Mouse (Mus musculus): ENCODE results near the gene Kcnip1. TPM values are rescaled to one million over a fixed set of nuclear protein-coding genes. Genes with fewer than 3 reads are reported as not detected.

Kcnip1 gene
- polyA plus RNA-seq, 1 experiment: 32.2 TPM

- TF ChIP-seq CTCF (IDR thresholded peaks at IDR 0.05; ENCODE audit: extremely low read depth, insufficient read depth, low read length) (0 out of 2 replicates have a peak, but pooled peaks have one; percentile 5), POLR2A (IDR thresholded peaks at IDR 0.05; ENCODE audit: extremely low read depth, insufficient read depth, low read length) (no peak)
- Histone ChIP-seq H3K4me1 (ENCODE audit: control insufficient read depth, insufficient read depth, low read length) (no peaks in the 10 kb centered on the region), H3K4me3 (ENCODE audit: insufficient read depth, low read length) (no peak overlapping the region), H3K27ac (ENCODE audit: insufficient read depth, low read length) (no peak overlapping the region)
Observed at GRCm38 (mm10) chr11:33869559-33869958, 123.4 kb downstream of the Kcnip1 start.

- H3K4me1 ChIP-seq (ENCODE audit: control insufficient read depth, insufficient read depth, low read length): no peaks in the 10 kb centered on the region
- no peak for TF ChIP-seq CTCF (IDR thresholded peaks at IDR 0.05; ENCODE audit: extremely low read depth, insufficient read depth, low read length)
- no peak for TF ChIP-seq POLR2A (IDR thresholded peaks at IDR 0.05; ENCODE audit: extremely low read depth, insufficient read depth, low read length)
- H3K27ac ChIP-seq (ENCODE audit: insufficient read depth, low read length): no peak overlapping the region
- no peak overlapping the region for H3K4me3 ChIP-seq (ENCODE audit: insufficient read depth, low read length)
Observed at GRCm38 (mm10) chr11:33866775-33867174, 126.2 kb downstream of the Kcnip1 start.

- no peak for TF ChIP-seq CTCF (IDR thresholded peaks at IDR 0.05; ENCODE audit: extremely low read depth, insufficient read depth, low read length)
- TF ChIP-seq POLR2A (IDR thresholded peaks at IDR 0.05; ENCODE audit: extremely low read depth, insufficient read depth, low read length): no peak
- Histone ChIP-seq H3K27ac (ENCODE audit: insufficient read depth, low read length) (no peak overlapping the region), H3K4me1 (ENCODE audit: control insufficient read depth, insufficient read depth, low read length) (peaks cover 2% of the 10 kb centered on the region; the same call in 1 of the 2 replicates), H3K4me3 (ENCODE audit: insufficient read depth, low read length) (no peak overlapping the region)
Observed at GRCm38 (mm10) chr11:33864245-33864644, 128.7 kb downstream of the Kcnip1 start.

- H3K4me3 ChIP-seq (ENCODE audit: insufficient read depth, low read length): no peak overlapping the region
- H3K4me1 ChIP-seq (ENCODE audit: control insufficient read depth, insufficient read depth, low read length): peaks cover 2% of the 10 kb centered on the region; the same call in 1 of the 2 replicates
- no peak overlapping the region for H3K27ac ChIP-seq (ENCODE audit: insufficient read depth, low read length)
- TF ChIP-seq POLR2A (IDR thresholded peaks at IDR 0.05; ENCODE audit: extremely low read depth, insufficient read depth, low read length) (no peak), CTCF (IDR thresholded peaks at IDR 0.05; ENCODE audit: extremely low read depth, insufficient read depth, low read length) (no peak)
Observed at GRCm38 (mm10) chr11:33861823-33862222, 131.1 kb downstream of the Kcnip1 start.

GRCm38 (mm10) chr11:33860905-33861582, 131.9 kb downstream of the Kcnip1 start:
- Histone ChIP-seq H3K4me1 (ENCODE audit: control insufficient read depth, insufficient read depth, low read length) (peaks cover 2% of the 10 kb centered on the region; the same call in 1 of the 2 replicates), H3K27ac (ENCODE audit: insufficient read depth, low read length) (no peak overlapping the region), H3K4me3 (ENCODE audit: insufficient read depth, low read length) (no peak overlapping the region)
- no peak for TF ChIP-seq POLR2A (IDR thresholded peaks at IDR 0.05; ENCODE audit: extremely low read depth, insufficient read depth, low read length)
- no peak for TF ChIP-seq CTCF (IDR thresholded peaks at IDR 0.05; ENCODE audit: extremely low read depth, insufficient read depth, low read length)

- Histone ChIP-seq H3K4me1 (ENCODE audit: control insufficient read depth, insufficient read depth, low read length) (0 out of 2 replicates have a peak, but pooled peaks cover 4% of the 10 kb centered on the region), H3K27ac (ENCODE audit: insufficient read depth, low read length) (no peak overlapping the region), H3K4me3 (ENCODE audit: insufficient read depth, low read length) (no peak overlapping the region)
- TF ChIP-seq CTCF (IDR thresholded peaks at IDR 0.05; ENCODE audit: extremely low read depth, insufficient read depth, low read length): no peak
- no peak for TF ChIP-seq POLR2A (IDR thresholded peaks at IDR 0.05; ENCODE audit: extremely low read depth, insufficient read depth, low read length)
Observed at GRCm38 (mm10) chr11:33849614-33850013, 143.3 kb downstream of the Kcnip1 start.

- H3K4me1 ChIP-seq (ENCODE audit: control insufficient read depth, insufficient read depth, low read length): 0 out of 2 replicates have a peak, but pooled peaks cover 4% of the 10 kb centered on the region
- no peak for TF ChIP-seq POLR2A (IDR thresholded peaks at IDR 0.05; ENCODE audit: extremely low read depth, insufficient read depth, low read length)
- TF ChIP-seq CTCF (IDR thresholded peaks at IDR 0.05; ENCODE audit: extremely low read depth, insufficient read depth, low read length): no peak
- H3K4me3 ChIP-seq (ENCODE audit: insufficient read depth, low read length): no peak overlapping the region
- H3K27ac ChIP-seq (ENCODE audit: insufficient read depth, low read length): no peak overlapping the region
Observed at GRCm38 (mm10) chr11:33848685-33849084, 144.3 kb downstream of the Kcnip1 start.

- Histone ChIP-seq H3K4me1 (ENCODE audit: control insufficient read depth, insufficient read depth, low read length) (0 out of 2 replicates have a peak, but pooled peaks cover 4% of the 10 kb centered on the region), H3K27ac (ENCODE audit: insufficient read depth, low read length) (no peak overlapping the region), H3K4me3 (ENCODE audit: insufficient read depth, low read length) (no peak overlapping the region)
- TF ChIP-seq POLR2A (IDR thresholded peaks at IDR 0.05; ENCODE audit: extremely low read depth, insufficient read depth, low read length): no peak
- TF ChIP-seq CTCF (IDR thresholded peaks at IDR 0.05; ENCODE audit: extremely low read depth, insufficient read depth, low read length): peak; percentile 17; the same call in 1 of the 2 replicates
Observed at GRCm38 (mm10) chr11:33845931-33846330, 147.0 kb downstream of the Kcnip1 start.

GRCm38 (mm10) chr11:33843294-33843864, 149.6 kb downstream of the Kcnip1 start:
- Histone ChIP-seq H3K4me3 (ENCODE audit: insufficient read depth, low read length) (peak overlapping the region; percentile 22), H3K27ac (ENCODE audit: insufficient read depth, low read length) (no peak overlapping the region), H3K4me1 (ENCODE audit: control insufficient read depth, insufficient read depth, low read length) (no peaks in the 10 kb centered on the region)
- TF ChIP-seq CTCF (IDR thresholded peaks at IDR 0.05; ENCODE audit: extremely low read depth, insufficient read depth, low read length) (no peak), POLR2A (IDR thresholded peaks at IDR 0.05; ENCODE audit: extremely low read depth, insufficient read depth, low read length) (no peak)

GRCm38 (mm10) chr11:33839049-33839448, 153.9 kb downstream of the Kcnip1 start:
- Histone ChIP-seq H3K4me3 (ENCODE audit: insufficient read depth, low read length) (no peak overlapping the region), H3K4me1 (ENCODE audit: control insufficient read depth, insufficient read depth, low read length) (no peaks in the 10 kb centered on the region), H3K27ac (ENCODE audit: insufficient read depth, low read length) (no peak overlapping the region)
- TF ChIP-seq CTCF (IDR thresholded peaks at IDR 0.05; ENCODE audit: extremely low read depth, insufficient read depth, low read length): no peak
- no peak for TF ChIP-seq POLR2A (IDR thresholded peaks at IDR 0.05; ENCODE audit: extremely low read depth, insufficient read depth, low read length)
